Mouse (Mus musculus) fibroblast of lung, adult 2 months (primary cell): ENCODE results near the gene Nhej1.

Experiments used
- DNase-seq: peaks from one replicate; pipeline ENCODE4 v3.0.0-alpha.2; 2011; ENCODE audit warnings: low read depth

Gene Nhej1

GRCm38 (mm10) chr1:74935402-74935801 lies 189.6 kb downstream of the Nhej1 start, which contains the start of gene Cfap65:
Cfap65 (minus strand) TSS chr1:74935599.
- no peak for DNase-seq

- DNase-seq, result no peak
These were observed 197.2 kb downstream of the Nhej1 start for GRCm38 (mm10) chr1:74927621-74928296.

GRCm38 (mm10) chr1:74926721-74927120 lies 198.3 kb downstream of the Nhej1 start:
- DNase-seq, result no peak

GRCm38 (mm10) chr1:74924464-74924863 lies 200.5 kb downstream of the Nhej1 start:
- no peak for DNase-seq
